Mouse (Mus musculus) cortical plate, adult 2 months (tissue): ENCODE results near the gene Hip1.

Experiments
- CTCF ChIP-seq: fragments of 200-500 bp; IDR thresholded peaks from 2 replicates; pipeline ENCODE4 v1.5.1; 2011; ENCODE audit warnings: mild to moderate bottlenecking, control low read depth, low read length; ENCODE audit not compliant: insufficient read depth; ENCODE audit errors: extremely low read depth
- POLR2A ChIP-seq: fragments of 200-500 bp; IDR thresholded peaks from 2 replicates; pipeline ENCODE4 v1.6.1; 2011; ENCODE audit warnings: mild to moderate bottlenecking, low read length, control low read depth; ENCODE audit not compliant: insufficient read depth; ENCODE audit errors: extremely low read depth

DNA sequence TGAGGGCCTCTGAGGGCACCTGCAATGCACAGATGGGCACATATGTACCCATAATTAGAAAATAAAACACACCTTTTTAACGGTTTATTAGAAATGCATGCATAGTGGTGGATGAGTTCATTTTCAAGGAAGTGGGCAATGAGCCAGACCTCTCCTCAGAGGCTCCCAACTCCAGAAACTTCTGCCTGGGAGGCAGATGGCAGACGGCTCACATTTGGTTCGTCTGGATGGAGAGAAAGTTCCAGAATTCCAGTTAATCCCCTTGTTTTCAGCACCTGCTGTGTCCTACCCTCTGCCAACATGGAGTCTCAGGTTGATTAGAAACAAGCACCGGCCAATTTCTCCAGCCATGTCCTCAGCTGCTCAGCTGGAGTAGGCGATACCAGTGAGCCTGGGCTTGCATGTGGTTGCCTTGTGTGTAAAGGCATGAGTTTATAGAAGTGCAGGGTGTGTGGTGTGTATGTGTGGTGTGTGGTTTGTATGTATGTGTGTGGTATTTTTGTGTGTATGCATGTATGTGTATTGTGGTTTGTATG is 27.5 kb downstream of the Hip1 start:
- TF ChIP-seq CTCF (no peak), POLR2A (no peak)
